Mouse (Mus musculus) cerebellum, adult 2 months (tissue): ENCODE measurements at regions not wholly inside any gene's neighbourhood (a gene's known extent, or its start where the extent isn't known, plus 50 kb on each side); places are given as distances from the start of the nearest gene placed in this dataset.

Source experiments
- CTCF ChIP-seq: fragments of 200-500 bp; IDR thresholded peaks from 2 replicates; pipeline ENCODE4 v1.5.1; 2011; ENCODE audit warnings: low read depth, mild to moderate bottlenecking, control low read depth, low read length, moderate library complexity, borderline replicate concordance; ENCODE audit not compliant: insufficient read depth
- POLR2A ChIP-seq: fragments of 200-500 bp; IDR thresholded peaks from 2 replicates; pipeline ENCODE4 v1.6.1; 2011; ENCODE audit warnings: low read length, control low read depth, borderline replicate concordance; ENCODE audit not compliant: insufficient read depth

DNA sequence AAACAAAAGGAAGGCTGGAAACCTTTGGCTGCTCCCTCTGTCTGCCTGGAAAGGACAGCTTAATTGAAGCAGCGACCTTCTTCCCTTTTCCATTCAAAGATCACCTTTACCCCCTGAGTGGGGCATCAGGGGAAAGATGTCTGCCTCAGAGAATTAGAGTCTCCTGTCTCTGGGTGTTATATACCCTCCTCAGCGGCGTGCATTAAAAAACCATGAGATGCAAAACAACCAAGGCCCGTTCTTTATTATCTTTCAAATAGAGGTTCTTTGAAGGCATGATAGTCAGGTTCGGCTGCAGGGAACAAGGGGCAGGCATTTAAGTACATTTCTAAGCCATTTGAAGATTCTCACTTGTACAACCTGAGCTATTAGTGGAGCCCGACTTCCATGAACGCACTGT, 263.0 kb upstream of the Gadl1 start:
- TF ChIP-seq CTCF (no peak), POLR2A (no peak)
